In genomic region chr13:23435676-23436075, GRCm38 (mm10) we compare ENCODE assay signal across 8 mouse cellular contexts. TPM values are rescaled to one million over a fixed set of nuclear protein-coding genes. Genes with fewer than 3 reads are reported as not detected.
DNase-seq lines count a peak whose midpoint lies in the region; ATAC-seq and TF ChIP-seq lines count a peak whose summit lies in the region.

No protein-coding gene starts in this region.

- intact Hi-C loops in heart, postnatal 25 days (cut with DNase I), result loop anchor here (2.0 kb wide), 2 partner anchors 15 to 83 kb away; no protein-coding TSS in a partner anchor
- intact Hi-C loops in gastrocnemius, postnatal 14 days (cut with DNase I; ENCODE audit: low total_unique reads), result loop anchor here (10.0 kb wide), 1 partner anchor 1411 kb away; no protein-coding TSS in a partner anchor

- no peak for ATAC-seq in heart, embryonic 13.5 days (ENCODE audit: extremely low read depth, insufficient number of reproducible peaks, low FRiP score, low TSS enrichment)
- no peak for ATAC-seq in liver, embryonic 14.5 days (ENCODE audit: insufficient read depth)

- peaks cover 14% of the 10 kb centered on the region; the same call in 1 of the 2 replicates for H3K4me1 ChIP-seq in heart, embryonic 10.5 days
- peaks cover 16% of the 10 kb centered on the region for H3K4me1 ChIP-seq in heart, embryonic 13.5 days
- peaks cover 4 to 14% of the 10 kb centered on the region in 2 experiments; a peak in 3 of 4 replicates for H3K4me1 ChIP-seq in liver, embryonic 14.5 days (replicated peaks; ENCODE audit: control insufficient read depth in 2 of 2, insufficient read depth in 2 of 2, low read length in 1 of 2)

- peak overlapping the region; percentile 73 for H3K4me3 ChIP-seq in heart, embryonic 10.5 days
- peak overlapping the region; percentile 74 for H3K4me3 ChIP-seq in heart, embryonic 13.5 days
- H3K4me3 ChIP-seq in liver, embryonic 14.5 days (ENCODE audit: insufficient read depth in 1 of 2, low read depth in 2 of 2, low read length in 2 of 2), result peak overlapping the region; percentile 68 to 72

- 1% methylated on average over 12 of the region's 12 CpGs for WGBS in heart, embryonic 10.5 days
- WGBS in heart, embryonic 13.5 days, result 1% methylated on average over 12 of the region's 12 CpGs
- WGBS in liver, embryonic 14.5 days (ENCODE audit: insufficient replicate concordance), result under 1% methylated on average over 12 of the region's 12 CpGs

- H3K4me2 ChIP-seq in heart, embryonic 13.5 days, result peak overlapping the region; percentile 82
- peak overlapping the region; percentile 91 for H3K4me2 ChIP-seq in liver, embryonic 14.5 days (ENCODE audit: low read depth)

- no peak for TF ChIP-seq EP300 in liver, embryonic 14.5 days (IDR thresholded peaks at IDR 0.05; ENCODE audit: low read depth)

- H3K27ac ChIP-seq in heart, embryonic 10.5 days, result peak overlapping the region; percentile 79; the same call in 1 of the 2 replicates
- peak overlapping the region; percentile 67 for H3K27ac ChIP-seq in heart, embryonic 13.5 days (replicated peaks)
- peak overlapping the region; percentile 74 for H3K27ac ChIP-seq in liver, embryonic 14.5 days

- no peaks in the 10 kb centered on the region for H3K9me3 ChIP-seq in heart, embryonic 10.5 days
- no peaks in the 10 kb centered on the region for H3K9me3 ChIP-seq in heart, embryonic 13.5 days
- H3K9me3 ChIP-seq in liver, embryonic 14.5 days (ENCODE audit: control insufficient read depth, low read length), result no peaks in the 10 kb centered on the region

- H3K27me3 ChIP-seq in heart, embryonic 10.5 days (ENCODE audit: insufficient read depth, poor library complexity, severe bottlenecking), result no peaks in the 10 kb centered on the region
- H3K27me3 ChIP-seq in heart, embryonic 13.5 days (replicated peaks), result no peaks in the 10 kb centered on the region
- no peaks in the 10 kb centered on the region for H3K27me3 ChIP-seq in liver, embryonic 14.5 days (ENCODE audit: control insufficient read depth, insufficient read depth, low read length)

- no peak for TF ChIP-seq CTCF in liver, embryonic 14.5 days (IDR thresholded peaks at IDR 0.05; ENCODE audit: low read depth)

- peak overlapping the region; percentile 83 for H3K9ac ChIP-seq in heart, embryonic 13.5 days
- peak overlapping the region; percentile 82 for H3K9ac ChIP-seq in liver, embryonic 14.5 days (replicated peaks)

- H3K36me3 ChIP-seq in heart, embryonic 10.5 days, result no peaks in the 10 kb centered on the region
- H3K36me3 ChIP-seq in heart, embryonic 13.5 days, result no peaks in the 10 kb centered on the region
- no peaks in the 10 kb centered on the region for H3K36me3 ChIP-seq in liver, embryonic 14.5 days (replicated peaks; ENCODE audit: control insufficient read depth, insufficient read depth, low read depth)

- no peak for DNase-seq in heart, embryonic 10.5 days (ENCODE audit: low spot score)
- DNase-seq in heart, postnatal 25 days (ENCODE audit: low spot score), result no peak
- DNase-seq in MN1 (ENCODE audit: low spot score), result peak; percentile 57
- DNase-seq in liver, embryonic 14.5 days (ENCODE audit: low read depth in 3 of 3, low spot score in 3 of 3), result peak in 1 of 3 experiments; percentile 64
- DNase-seq in gastrocnemius, postnatal 14 days, result no peak
- no peak for DNase-seq in cerebellum, adult 9-11 months
- no peak for DNase-seq in thymus, postnatal 14 days

RNA-seq across cellular contexts. Expression of gene Abt1, which starts 12.0 kb away (rescaled TPM):
- polyA plus RNA-seq in heart, embryonic 10.5 days (2016; fragmentation: Nextera tagmentation; extraction: Ambion mirVana), result 10.1 and 13.0 TPM in 2 replicates
- total RNA-seq in heart, postnatal 25 days (2021), result 1 to 10 TPM; 3.9 to 4.4 TPM
- polyA plus RNA-seq in heart, embryonic 13.5 days (2015; fragmentation: Nextera tagmentation; extraction: Ambion mirVana), result 8.5 and 8.7 TPM in 2 replicates
- 2.4 and 4.0 TPM in 2 replicates for polyA plus RNA-seq in liver, embryonic 14.5 days (2012; rRNA removed)
- 5.2 and 5.3 TPM in 2 replicates for polyA plus RNA-seq in liver, embryonic 14.5 days (2014; fragmentation: Nextera tagmentation; extraction: Ambion mirVana)
- total RNA-seq in gastrocnemius, postnatal 14 days (2021), result 1 to 10 TPM; 4.5 to 4.7 TPM

RNA-seq across cellular contexts. Expression of gene Btn1a1, which starts 30.0 kb away (rescaled TPM):
- 0.04 and 0.96 TPM in 2 replicates for polyA plus RNA-seq in heart, embryonic 10.5 days (2016; fragmentation: Nextera tagmentation; extraction: Ambion mirVana)
- not detected for total RNA-seq in heart, postnatal 25 days (2021)
- 1.1 and 2.2 TPM in 2 replicates for polyA plus RNA-seq in heart, embryonic 13.5 days (2015; fragmentation: Nextera tagmentation; extraction: Ambion mirVana)
- polyA plus RNA-seq in liver, embryonic 14.5 days (2012; rRNA removed), result 1.5 and 2.1 TPM in 2 replicates
- polyA plus RNA-seq in liver, embryonic 14.5 days (2014; fragmentation: Nextera tagmentation; extraction: Ambion mirVana), result 1.5 and 1.8 TPM in 2 replicates
- not detected for total RNA-seq in gastrocnemius, postnatal 14 days (2021)

RNA-seq across cellular contexts. Expression of gene Btn2a2, which starts 53.0 kb away (rescaled TPM):
- 0.30 and 0.75 TPM in 2 replicates for polyA plus RNA-seq in heart, embryonic 10.5 days (2016; fragmentation: Nextera tagmentation; extraction: Ambion mirVana)
- total RNA-seq in heart, postnatal 25 days (2021), result not detected
- polyA plus RNA-seq in heart, embryonic 13.5 days (2015; fragmentation: Nextera tagmentation; extraction: Ambion mirVana), result 0.45 and 0.82 TPM in 2 replicates
- 0.01 TPM in 1 of 2 replicates, not detected in the other for polyA plus RNA-seq in liver, embryonic 14.5 days (2012; rRNA removed)
- polyA plus RNA-seq in liver, embryonic 14.5 days (2014; fragmentation: Nextera tagmentation; extraction: Ambion mirVana), result not detected in 2 replicates
- not detected for total RNA-seq in gastrocnemius, postnatal 14 days (2021)
